Mouse (Mus musculus) G1E (cell line): ENCODE measurements around the gene Sppl3.

Experiments used
- CTCF ChIP-seq: IDR thresholded peaks from 2 replicates; pipeline ENCODE4 v1.5.1; 2012; ENCODE audit warnings: low read depth, low read length, inconsistent platforms, mixed read lengths
- POLR2AphosphoS5 ChIP-seq: IDR thresholded peaks from 2 replicates; pipeline ENCODE4 v1.6.1; 2012; ENCODE audit warnings: low read depth, low read length, inconsistent platforms; ENCODE audit not compliant: insufficient replicate concordance

- no peak for TF ChIP-seq POLR2AphosphoS5
- TF ChIP-seq CTCF, result no peak
Observed at GRCm38 (mm10) chr5:115091015-115091414, 80.1 kb downstream of the Sppl3 start.
